Mouse (Mus musculus) thymus, postnatal 0 days (tissue): ENCODE results near the gene Styx. TPM values are rescaled to one million over a fixed set of nuclear protein-coding genes. Genes with fewer than 3 reads are reported as not detected.
A peak's percentile ranks its signal among the peaks of the same experiment; 100 is the strongest.
"Not testable (repeated sequence)": the region's sequence is repeated elsewhere in the genome, so short reads cannot be mapped to it uniquely, and the experiment has no call there.

Experiments used
- DNase-seq: peaks from one replicate; pipeline ENCODE4 v3.0.0-alpha.2; 2015; ENCODE audit warnings: low spot score
- polyA plus RNA-seq: library from polyadenylated mRNA; unstranded; fragments of >200 nt; fragmentation: Nextera tagmentation; extraction: Ambion mirVana; gene quantifications from 2 replicates; pipeline ENCODE4 v1.2.1, GENCODE M21; 2015

Gene Styx
- polyA plus RNA-seq, 1 experiment from 2014 or later: 82.0 TPM

- DNase-seq: no peak
Measured at GRCm38 (mm10) chr14:45364211-45365195, 13.6 kb downstream of the Styx start.

GRCm38 (mm10) chr14:45365196-45365587, 14.3 kb downstream of the Styx start:
- no peak for DNase-seq

- DNase-seq: no peak
Measured at GRCm38 (mm10) chr14:45378771-45379170, 27.9 kb downstream of the Styx start.

GRCm38 (mm10) chr14:45380756-45381155, 29.9 kb downstream of the Styx start:
- no peak for DNase-seq

- DNase-seq: no peak
Measured at GRCm38 (mm10) chr14:45382912-45383311, 32.0 kb downstream of the Styx start.

- DNase-seq: no peak
Measured at GRCm38 (mm10) chr14:45385596-45385995, 34.7 kb downstream of the Styx start.

- DNase-seq: peak; percentile 21
Measured at GRCm38 (mm10) chr14:45387480-45387879, 36.6 kb downstream of the Styx start.

GRCm38 (mm10) chr14:45388345-45389181, 37.7 kb downstream of the Styx start:
- peak; percentile 73 for DNase-seq

- no peak for DNase-seq
Measured at GRCm38 (mm10) chr14:45389194-45389593, 38.3 kb downstream of the Styx start.

- DNase-seq: peak; percentile 41
Measured at GRCm38 (mm10) chr14:45399836-45400235, 48.9 kb downstream of the Styx start.

GRCm38 (mm10) chr14:45403651-45404050, 52.8 kb downstream of the Styx start:
- DNase-seq: no peak

GRCm38 (mm10) chr14:45404813-45405212, 53.9 kb downstream of the Styx start, which contains the start of gene Gnpnat1:
Gene Gnpnat1 (minus strand): TSS chr14:45404913.
- not testable (repeated sequence) for DNase-seq

- no peak for DNase-seq
Measured at GRCm38 (mm10) chr14:45416265-45416664, 65.4 kb downstream of the Styx start.

- no peak for DNase-seq
Measured at GRCm38 (mm10) chr14:45418553-45418952, 67.7 kb downstream of the Styx start.

- DNase-seq: no peak
Measured at GRCm38 (mm10) chr14:45419323-45419722, 68.4 kb downstream of the Styx start.

- DNase-seq: no peak
Measured at GRCm38 (mm10) chr14:45422371-45422770, 71.5 kb downstream of the Styx start.

GRCm38 (mm10) chr14:45423220-45423619, 72.3 kb downstream of the Styx start:
- DNase-seq: peak; percentile 63

GRCm38 (mm10) chr14:45430066-45430842, 79.4 kb downstream of the Styx start:
- no peak for DNase-seq

GRCm38 (mm10) chr14:45432003-45432402, 81.1 kb downstream of the Styx start:
- DNase-seq: no peak

- no peak for DNase-seq
Measured at GRCm38 (mm10) chr14:45434220-45434619, 83.3 kb downstream of the Styx start.
